Mouse (Mus musculus) MEL (cell line): ENCODE measurements at regions not wholly inside any gene's neighbourhood (a gene's known extent, or its start where the extent isn't known, plus 50 kb on each side); places are given as distances from the start of the nearest gene placed in this dataset.

Experiments used
- DNase-seq: peaks from one replicate; pipeline ENCODE4 v3.0.0; 2011; ENCODE audit warnings: low read depth, low spot score
- H3K27ac ChIP-seq: 2 replicates; pipeline ENCODE4 v1.5.1; 2012; ENCODE audit warnings: low read depth, mild to moderate bottlenecking, control low read depth, low read length, moderate library complexity; ENCODE audit not compliant: control insufficient read depth
- H3K27me3 ChIP-seq, 2 experiments: fragments of 150-350 bp in 1 of 2; sonication (generic) in 1 of 2; 2 replicates each; pipeline ENCODE4 v1.6.1; 2012; ENCODE audit warnings: low read length in 2 of 2, mild to moderate bottlenecking in 2 of 2, improper control_type of control experiment in 1 of 2, moderate library complexity in 1 of 2; ENCODE audit not compliant: insufficient read depth in 2 of 2, control insufficient read depth in 1 of 2
- H3K36me3 ChIP-seq, 2 experiments: 2 replicates each; pipeline ENCODE4 v1.6.1; 2012 to 2014; ENCODE audit warnings: low read length in 2 of 2, improper control_type of control experiment in 1 of 2, inconsistent platforms in 1 of 2, mild to moderate bottlenecking in 1 of 2; ENCODE audit not compliant: insufficient read depth in 2 of 2, control insufficient read depth in 1 of 2
- H3K4me1 ChIP-seq, 2 experiments: fragments of 150-350 bp in 1 of 2; sonication (generic) in 1 of 2; 2 replicates each; pipeline ENCODE4 v1.6.1; 2012; ENCODE audit warnings: low read length in 2 of 2, improper control_type of control experiment in 1 of 2, mild to moderate bottlenecking in 1 of 2; ENCODE audit not compliant: insufficient read depth in 2 of 2, control insufficient read depth in 1 of 2
- H3K4me3 ChIP-seq, 2 experiments: fragments of 150-350 bp in 1 of 2; sonication (generic) in 1 of 2; 2 replicates each; pipeline ENCODE4 v1.5.1; 2012; ENCODE audit warnings: low read depth in 2 of 2, low read length in 2 of 2, mild to moderate bottlenecking in 2 of 2, moderate library complexity in 2 of 2, control low read depth in 1 of 2, improper control_type of control experiment in 1 of 2; ENCODE audit not compliant: control insufficient read depth in 1 of 2, insufficient read depth in 1 of 2
- H3K79me2 ChIP-seq: 2 replicates; pipeline ENCODE4 v1.6.1; 2012; ENCODE audit warnings: mild to moderate bottlenecking, low read length, moderate library complexity; ENCODE audit not compliant: control insufficient read depth, poor library complexity, insufficient read depth
- H3K9ac ChIP-seq: 2 replicates; pipeline ENCODE4 v1.6.1; 2012; ENCODE audit warnings: low read depth, mild to moderate bottlenecking, control low read depth, low read length, moderate library complexity; ENCODE audit not compliant: control insufficient read depth, poor library complexity, severe bottlenecking
- H3K9me3 ChIP-seq: fragments of 150-350 bp; sonication (generic); replicated peaks from 2 replicates; pipeline ENCODE4 v1.6.1; 2012; ENCODE audit warnings: mild to moderate bottlenecking, low read length, improper control_type of control experiment, moderate library complexity; ENCODE audit not compliant: insufficient read depth
- BHLHE40 ChIP-seq: IDR thresholded peaks from 2 replicates; pipeline ENCODE4 v1.6.1; 2012; ENCODE audit warnings: low read depth, mild to moderate bottlenecking, inconsistent platforms, low read length, improper control_type of control experiment, borderline replicate concordance
- CTCF ChIP-seq, 3 experiments: IDR thresholded peaks in 2 of 3; conservative IDR thresholded peaks in 1 of 3; 2 replicates each; pipeline ENCODE4 v1.5.1; 2011 to 2012; ENCODE audit warnings: low read length in 3 of 3, low read depth in 2 of 3, mild to moderate bottlenecking in 2 of 3, improper control_type of control experiment in 1 of 3, inconsistent platforms in 1 of 3, mixed read lengths in 1 of 3, moderate library complexity in 1 of 3; ENCODE audit not compliant: control insufficient read depth in 1 of 3, insufficient read depth in 1 of 3, poor library complexity in 1 of 3, severe bottlenecking in 1 of 3
- ELF1 ChIP-seq: IDR thresholded peaks from 2 replicates; pipeline ENCODE4 v1.6.1; 2014; ENCODE audit warnings: low read depth, mild to moderate bottlenecking, inconsistent platforms, low read length, improper control_type of control experiment, moderate library complexity
- ETS1 ChIP-seq: IDR thresholded peaks from 2 replicates; pipeline ENCODE4 v1.6.1; 2012; ENCODE audit warnings: low read depth, mild to moderate bottlenecking, inconsistent platforms, low read length, improper control_type of control experiment, moderate library complexity
- GABPA ChIP-seq: IDR thresholded peaks from 2 replicates; pipeline ENCODE4 v1.6.1; 2012; ENCODE audit warnings: low read depth, mild to moderate bottlenecking, inconsistent platforms, low read length, improper control_type of control experiment, moderate library complexity
- HCFC1 ChIP-seq: IDR thresholded peaks from 2 replicates; pipeline ENCODE4 v1.6.1; 2012; ENCODE audit warnings: low read depth, mild to moderate bottlenecking, inconsistent platforms, low read length, improper control_type of control experiment, moderate library complexity
- KAT2A ChIP-seq: conservative IDR thresholded peaks from 2 replicates; pipeline ENCODE4 v1.6.1; 2012; ENCODE audit warnings: low read depth, low read length, improper control_type of control experiment, inconsistent platforms
- MAFK ChIP-seq: IDR thresholded peaks from 2 replicates; pipeline ENCODE4 v1.6.1; 2011; ENCODE audit warnings: low read depth, mild to moderate bottlenecking, low read length, improper control_type of control experiment, borderline replicate concordance
- NRF1 ChIP-seq: IDR thresholded peaks from 2 replicates; pipeline ENCODE4 v1.6.1; 2014; ENCODE audit warnings: low read depth, mild to moderate bottlenecking, inconsistent platforms, low read length, improper control_type of control experiment, moderate library complexity; ENCODE audit not compliant: poor library complexity, insufficient read depth, severe bottlenecking
- POLR2A ChIP-seq, 2 experiments: IDR thresholded peaks; 2 replicates each; pipeline ENCODE4 v1.6.1; 2011 to 2012; ENCODE audit warnings: low read length in 2 of 2, mild to moderate bottlenecking in 2 of 2, control low read depth in 1 of 2, improper control_type of control experiment in 1 of 2, low read depth in 1 of 2, moderate library complexity in 1 of 2; ENCODE audit not compliant: control insufficient read depth in 1 of 2, insufficient read depth in 1 of 2, poor library complexity in 1 of 2
- POLR2AphosphoS2 ChIP-seq: IDR thresholded peaks from 2 replicates; pipeline ENCODE4 v1.6.1; 2011; ENCODE audit warnings: low read length, improper control_type of control experiment
- POLR2AphosphoS5 ChIP-seq: IDR thresholded peaks from 2 replicates; pipeline ENCODE4 v1.6.1; 2012; ENCODE audit warnings: low read depth, borderline replicate concordance, mild to moderate bottlenecking, inconsistent platforms, low read length, moderate library complexity, mixed read lengths
- SMC3 ChIP-seq: IDR thresholded peaks from 2 replicates; pipeline ENCODE4 v1.6.1; 2011; ENCODE audit warnings: low read depth, low read length, improper control_type of control experiment
- TBP ChIP-seq: IDR thresholded peaks from 2 replicates; pipeline ENCODE4 v1.8.0; 2011; ENCODE audit warnings: low read depth, low read length, improper control_type of control experiment
- UBTF ChIP-seq: IDR thresholded peaks from 2 replicates; pipeline ENCODE4 v1.6.1; 2012; ENCODE audit warnings: low read depth, mild to moderate bottlenecking, inconsistent platforms, low read length, improper control_type of control experiment, moderate library complexity, borderline replicate concordance; ENCODE audit not compliant: insufficient read depth
- USF1 ChIP-seq: IDR thresholded peaks from 2 replicates; pipeline ENCODE4 v1.6.1; 2014; ENCODE audit warnings: low read depth, mild to moderate bottlenecking, inconsistent platforms, low read length, improper control_type of control experiment, moderate library complexity
- ZC3H11A ChIP-seq: IDR thresholded peaks from 2 replicates; pipeline ENCODE4 v1.6.1; 2012; ENCODE audit warnings: low read depth, mild to moderate bottlenecking, inconsistent platforms, low read length, improper control_type of control experiment
- ZKSCAN1 ChIP-seq: IDR thresholded peaks from 2 replicates; pipeline ENCODE4 v1.6.1; 2012; ENCODE audit warnings: low read depth, mild to moderate bottlenecking, inconsistent platforms, low read length, improper control_type of control experiment, moderate library complexity
- ZMIZ1 ChIP-seq: IDR thresholded peaks from 2 replicates; pipeline ENCODE4 v1.6.1; 2012; ENCODE audit warnings: low read depth, mild to moderate bottlenecking, inconsistent platforms, low read length, improper control_type of control experiment, moderate library complexity
- ZNF384 ChIP-seq: IDR thresholded peaks from 2 replicates; pipeline ENCODE4 v1.6.1; 2012; ENCODE audit warnings: low read depth, mild to moderate bottlenecking, inconsistent platforms, low read length, improper control_type of control experiment

DNA sequence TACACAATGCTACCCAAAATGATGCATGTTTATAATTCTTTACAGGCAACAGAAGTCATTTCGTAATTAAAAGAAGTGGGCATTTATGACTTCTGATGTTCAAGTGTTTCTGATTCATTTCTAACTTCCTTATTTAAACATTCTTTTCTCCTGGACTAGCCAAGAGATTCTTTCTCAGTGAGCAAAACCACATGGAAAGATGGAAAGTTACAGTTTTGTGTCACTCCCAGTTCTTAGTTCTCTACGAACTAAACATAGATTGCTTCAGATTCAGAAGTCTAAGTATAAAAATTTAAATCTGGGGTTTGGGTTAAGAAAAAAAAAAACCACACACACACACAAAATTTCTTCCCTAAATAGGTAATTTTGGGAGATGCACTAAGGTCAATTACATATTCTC, 288.0 kb upstream of the Paip1 start:
- DNase-seq: no peak
- Histone ChIP-seq H3K4me1 (no peaks in the 10 kb centered on the region), H3K36me3 (no peaks in the 10 kb centered on the region), H3K9me3 (no peaks in the 10 kb centered on the region), H3K79me2 (no peaks in the 10 kb centered on the region), H3K9ac (no peak overlapping the region), H3K27me3 (no peaks in the 10 kb centered on the region), H3K27ac (no peak overlapping the region), H3K4me3 (no peak overlapping the region)
- TF ChIP-seq KAT2A (no peak), MAFK (no peak)
- TF ChIP-seq, all 39 proteins: peak for 0

- no peak overlapping the region for H3K27ac ChIP-seq
- no peak overlapping the region for H3K4me3 ChIP-seq
- no peaks in the 10 kb centered on the region for H3K9me3 ChIP-seq
- H3K79me2 ChIP-seq: no peaks in the 10 kb centered on the region
- no peak for DNase-seq
- no peaks in the 10 kb centered on the region for H3K36me3 ChIP-seq
- TF ChIP-seq GABPA (no peak), ZC3H11A (no peak), ZMIZ1 (no peak), ETS1 (no peak), NRF1 (no peak), HCFC1 (no peak), ZKSCAN1 (no peak), POLR2AphosphoS2 (no peak), POLR2A (IDR thresholded peaks at IDR 0.05; ENCODE audit: control insufficient read depth in 1 of 2, insufficient read depth in 1 of 2, low read depth in 1 of 2, low read length in 2 of 2, poor library complexity in 1 of 2) (no peak), UBTF (no peak), TBP (no peak), POLR2AphosphoS5 (no peak), CTCF (IDR thresholded peaks at IDR 0.05 in 2 of 3, conservative IDR thresholded peaks at IDR 0.05 in 1 of 3; ENCODE audit: control insufficient read depth in 1 of 3, insufficient read depth in 1 of 3, low read depth in 2 of 3, low read length in 3 of 3, poor library complexity in 1 of 3, severe bottlenecking in 1 of 3) (no peak), ELF1 (no peak), SMC3 (no peak), USF1 (no peak), ZNF384 (no peak), BHLHE40 (no peak)
- TF ChIP-seq, all 39 proteins: peak for 0
- Histone ChIP-seq H3K9ac (no peak overlapping the region), H3K27me3 (no peaks in the 10 kb centered on the region), H3K4me1 (no peaks in the 10 kb centered on the region)
Measured at GRCm38 (mm10) chr13:119143351-119143750, 285.1 kb upstream of the Paip1 start.
